ENCODE assay signal across 28 mouse cellular contexts in genomic region chr15:10969439-10969838, GRCm38 (mm10). TPM values are rescaled to one million over a fixed set of nuclear protein-coding genes. Genes with fewer than 3 reads are reported as not detected.
DNase-seq lines count a peak whose midpoint lies in the region; ATAC-seq and TF ChIP-seq lines count a peak whose summit lies in the region.
"Had no signal": no experiment of that assay in that cellular context is flagged by ENCODE, and none has a peak within 500 bp of the region (broad histone marks: within the 10 kb centered on the region; RNA-seq: fewer than 3 reads in every experiment).

No protein-coding gene starts in this region.

- no peaks in the 10 kb centered on the region for H3K4me1 ChIP-seq in olfactory bulb, adult 2 months (ENCODE audit: control insufficient read depth, insufficient read depth, low read length)
- H3K4me1 ChIP-seq in stomach, postnatal 0 days (replicated peaks; ENCODE audit: control insufficient read depth, insufficient read depth), result no peaks in the 10 kb centered on the region
- H3K4me1 ChIP-seq: embryonic facial prominence, embryonic 13.5 days; embryonic facial prominence, embryonic 15.5 days; forebrain, embryonic 10.5 days; forebrain, embryonic 12.5 days had no signal

- DNase-seq in 3T3-L1 (ENCODE audit: low read depth, low spot score) (peak; percentile 48), NIH3T3 (ENCODE audit: low read depth) (peak; percentile 34)
- DNase-seq in gastrocnemius, postnatal 36 days, result no peak
- no peak for DNase-seq in stomach, postnatal 0 days (ENCODE audit: low spot score)
- DNase-seq: adrenal gland, adult 2 months; adrenal gland, postnatal 10 days; adrenal gland, postnatal 25 days; B cell, adult 2 months; cerebellum, adult 11 months; cerebellum, adult 18-20 months; cerebellum, adult 8-10 months; cerebellum, adult 9-11 months; cerebellum, postnatal 14 days; cerebellum, postnatal 36 days; embryo, embryonic 11 days had no signal

- intact Hi-C loops in gastrocnemius, postnatal 36 days (cut with DNase I), result no loop called here

- no peak for TF ChIP-seq EP300 in stomach, postnatal 0 days (optimal IDR thresholded peaks at IDR 0.05)

- H3K4me2 ChIP-seq in stomach, postnatal 0 days (replicated peaks; ENCODE audit: low read depth), result no peak overlapping the region
- H3K4me2 ChIP-seq: embryonic facial prominence, embryonic 13.5 days; embryonic facial prominence, embryonic 15.5 days; forebrain, embryonic 12.5 days had no signal

- H3K27ac ChIP-seq in olfactory bulb, adult 2 months (ENCODE audit: insufficient read depth, low read depth, low read length), result peak overlapping the region; percentile 66
- H3K27ac ChIP-seq in stomach, postnatal 0 days (replicated peaks), result no peak overlapping the region
- H3K27ac ChIP-seq: embryonic facial prominence, embryonic 13.5 days; embryonic facial prominence, embryonic 15.5 days; forebrain, embryonic 10.5 days; forebrain, embryonic 12.5 days had no signal

- H3K4me3 ChIP-seq in olfactory bulb, adult 2 months (ENCODE audit: insufficient read depth, low read depth, low read length), result no peak overlapping the region
- no peak overlapping the region for H3K4me3 ChIP-seq in stomach, postnatal 0 days (ENCODE audit: low read depth, low read length)
- H3K4me3 ChIP-seq: embryonic facial prominence, embryonic 13.5 days; embryonic facial prominence, embryonic 15.5 days; erythroblast, embryonic 14.5 days; forebrain, embryonic 10.5 days; forebrain, embryonic 12.5 days had no signal

- no peaks in the 10 kb centered on the region for H3K36me3 ChIP-seq in stomach, postnatal 0 days (ENCODE audit: control insufficient read depth, insufficient read depth, low read length)
- H3K36me3 ChIP-seq: embryonic facial prominence, embryonic 13.5 days; embryonic facial prominence, embryonic 15.5 days; forebrain, embryonic 10.5 days; forebrain, embryonic 12.5 days; G1E had no signal

- TF ChIP-seq CTCF in olfactory bulb, adult 2 months (IDR thresholded peaks at IDR 0.05; ENCODE audit: insufficient read depth, low read depth, low read length), result no peak
- TF ChIP-seq CTCF in stomach, postnatal 0 days (IDR thresholded peaks at IDR 0.05; ENCODE audit: low read depth), result no peak

- WGBS in olfactory bulb, adult 2 months, result 72% methylated on average over 3 of the region's 3 CpGs
- WGBS in stomach, postnatal 0 days, result 70% methylated on average over 3 of the region's 3 CpGs

- H3K9me3 ChIP-seq in stomach, postnatal 0 days (ENCODE audit: control insufficient read depth, low read length), result no peaks in the 10 kb centered on the region
- H3K9me3 ChIP-seq: embryonic facial prominence, embryonic 13.5 days; embryonic facial prominence, embryonic 15.5 days; forebrain, embryonic 10.5 days; forebrain, embryonic 12.5 days; G1E had no signal

- ATAC-seq in stomach, postnatal 0 days (ENCODE audit: low FRiP score, low TSS enrichment), result no peak
- ATAC-seq: CD4-positive, CD25-positive, alpha-beta regulatory T cell, adult 4 months; forebrain, embryonic 14.5 days; forebrain, embryonic 16.5 days had no signal

- TF ChIP-seq POLR2A in olfactory bulb, adult 2 months (IDR thresholded peaks at IDR 0.05; ENCODE audit: insufficient read depth, low read depth, low read length), result no peak

- H3K27me3 ChIP-seq in stomach, postnatal 0 days (ENCODE audit: control insufficient read depth, insufficient read depth, low read length), result no peaks in the 10 kb centered on the region
- H3K27me3 ChIP-seq: CH12.LX; embryonic facial prominence, embryonic 13.5 days; embryonic facial prominence, embryonic 15.5 days; forebrain, embryonic 12.5 days had no signal

- H3K9ac ChIP-seq in stomach, postnatal 0 days (ENCODE audit: low read length), result no peak overlapping the region
- H3K9ac ChIP-seq: embryonic facial prominence, embryonic 13.5 days; embryonic facial prominence, embryonic 15.5 days; forebrain, embryonic 12.5 days had no signal

RNA-seq across cellular contexts. Expression of gene Amacr, which starts 12.1 kb away (rescaled TPM):
- polyA plus RNA-seq in olfactory bulb, adult 2 months (2012; ENCODE audit: insufficient read depth, insufficient read length, low replicate concordance, missing spikeins), result not detected in 2 replicates
- total RNA-seq in gastrocnemius, postnatal 36 days (2021), result 10 to 100 TPM; 17.2 to 18.0 TPM
- polyA plus RNA-seq in stomach, postnatal 0 days (2015; fragmentation: Nextera tagmentation; extraction: Ambion mirVana), result 12.3 and 12.9 TPM in 2 replicates

RNA-seq across cellular contexts. Expression of gene C1qtnf3, which starts 17.3 kb away (rescaled TPM):
- not detected in 2 replicates for polyA plus RNA-seq in olfactory bulb, adult 2 months (2012; ENCODE audit: insufficient read depth, insufficient read length, low replicate concordance, missing spikeins)
- 1 to 10 TPM; 2.3 to 2.6 TPM for total RNA-seq in gastrocnemius, postnatal 36 days (2021)
- 16.8 and 22.2 TPM in 2 replicates for polyA plus RNA-seq in stomach, postnatal 0 days (2015; fragmentation: Nextera tagmentation; extraction: Ambion mirVana)
- total RNA-seq: CH12.LX; common myeloid progenitor, adult 5-6 weeks; G1E had no signal
- polyA plus RNA-seq: CD4-positive, CD25-positive, alpha-beta regulatory T cell, adult 4 months; erythroblast, embryonic 14.5 days; forebrain, embryonic 10.5 days; G1E had no signal

RNA-seq across cellular contexts. Expression of gene Slc45a2, which starts 31.1 kb away (rescaled TPM):
- not detected in 2 replicates for polyA plus RNA-seq in olfactory bulb, adult 2 months (2012; ENCODE audit: insufficient read depth, insufficient read length, low replicate concordance, missing spikeins)
- under 1 TPM in 1 of 2 experiments, not detected in 1; 0.08 TPM for total RNA-seq in gastrocnemius, postnatal 36 days (2021)
- 0.04 TPM in 1 of 2 replicates, not detected in the other for polyA plus RNA-seq in stomach, postnatal 0 days (2015; fragmentation: Nextera tagmentation; extraction: Ambion mirVana)
- total RNA-seq: adrenal gland, adult 2 months; adrenal gland, postnatal 10 days; adrenal gland, postnatal 25 days; adrenal gland, postnatal 4 days; CH12.LX; common myeloid progenitor, adult 5-6 weeks had no signal
- polyA plus RNA-seq: CD4-positive, CD25-positive, alpha-beta regulatory T cell, adult 4 months; erythroblast, embryonic 14.5 days; forebrain, embryonic 14.5 days; G1E had no signal

Comparison
In these comparisons a context has a peak if more than half of its experiments do, and no peak if none do; other contexts are left out.
1. DNase-seq: peak in 3T3-L1 (single experiment) and NIH3T3 (single experiment); none in gastrocnemius, postnatal 36 days (0 of 2) and stomach, postnatal 0 days (single experiment).
2. RNA of gene Amacr, which starts 12.1 kb away (polyA plus RNA-seq): 12.3 to 12.9 TPM in stomach, postnatal 0 days; not detected in olfactory bulb, adult 2 months; every median in the first group is over 10 times any median in the second.
3. RNA of gene C1qtnf3, which starts 17.3 kb away (polyA plus RNA-seq): 16.8 to 22.2 TPM in stomach, postnatal 0 days; not detected in olfactory bulb, adult 2 months; every median in the first group is over 10 times any median in the second.